Mouse (Mus musculus) midbrain, embryonic 14.5 days (tissue): ENCODE measurements around the gene Cela3b. TPM values are rescaled to one million over a fixed set of nuclear protein-coding genes. Genes with fewer than 3 reads are reported as not detected.

ENCODE experiments used
- ATAC-seq: fragments of 200-750 bp; cut with Nextera tagmentation; 2 replicates; pipeline ENCODE4 v1.8.0; 2017; ENCODE audit warnings: moderate number of reproducible peaks, moderate library complexity; ENCODE audit not compliant: low FRiP score, low TSS enrichment
- DNase-seq: peaks from one replicate; pipeline ENCODE4 v3.0.0-alpha.2; 2015
- H3K27ac ChIP-seq: fragments of 300-500 bp; sonication (generic); replicated peaks from 2 replicates; pipeline ENCODE4 v1.5.1; 2014; ENCODE audit warnings: mild to moderate bottlenecking, low read depth, low read length, moderate library complexity
- H3K27me3 ChIP-seq: fragments of 300-500 bp; sonication (generic); 2 replicates; pipeline ENCODE4 v1.6.1; 2014; ENCODE audit warnings: low read length, control low read depth, mixed read lengths; ENCODE audit not compliant: control insufficient read depth, insufficient read depth
- H3K36me3 ChIP-seq: fragments of 300-500 bp; sonication (generic); 2 replicates; pipeline ENCODE4 v1.6.1; 2014; ENCODE audit warnings: low read length, control low read depth; ENCODE audit not compliant: control insufficient read depth, insufficient read depth
- H3K4me1 ChIP-seq: fragments of 300-500 bp; sonication (generic); 2 replicates; pipeline ENCODE4 v1.6.1; 2014; ENCODE audit warnings: mild to moderate bottlenecking, antibody characterized with exemption, low read length, control low read depth; ENCODE audit not compliant: control insufficient read depth, insufficient read depth
- H3K4me2 ChIP-seq: fragments of 300-500 bp; sonication (generic); 2 replicates; pipeline ENCODE4 v1.6.1; 2014; ENCODE audit warnings: mild to moderate bottlenecking, low read length, moderate library complexity
- H3K4me3 ChIP-seq: fragments of 300-500 bp; sonication (generic); replicated peaks from 2 replicates; pipeline ENCODE4 v1.5.1; 2014; ENCODE audit warnings: low read depth, low read length
- H3K9ac ChIP-seq: fragments of 300-500 bp; sonication (generic); replicated peaks from 2 replicates; pipeline ENCODE4 v1.6.1; 2014; ENCODE audit warnings: mild to moderate bottlenecking, low read length, moderate library complexity
- H3K9me3 ChIP-seq: fragments of 300-500 bp; sonication (generic); 2 replicates; pipeline ENCODE4 v1.6.1; 2016; ENCODE audit warnings: low read length, control low read depth, mixed read lengths; ENCODE audit not compliant: control insufficient read depth
- WGBS: fragments of 180-500 bp; shearing (Covaris S2); extraction: QIAGEN DNeasy Blood & Tissue Kit; methylation state at CpG from one replicate; pipeline ENCODE4 v1.1.7; 2014; 5-methylcytosine and 5-hydroxymethylcytosine counted together
- polyA plus RNA-seq: library from polyadenylated mRNA; unstranded; fragments of >200 nt; fragmentation: Nextera tagmentation; extraction: Ambion mirVana; gene quantifications from 2 replicates; pipeline ENCODE4 v1.2.1, GENCODE M21; 2014

Gene Cela3b
- not detected in 2 replicates for polyA plus RNA-seq

DNA sequence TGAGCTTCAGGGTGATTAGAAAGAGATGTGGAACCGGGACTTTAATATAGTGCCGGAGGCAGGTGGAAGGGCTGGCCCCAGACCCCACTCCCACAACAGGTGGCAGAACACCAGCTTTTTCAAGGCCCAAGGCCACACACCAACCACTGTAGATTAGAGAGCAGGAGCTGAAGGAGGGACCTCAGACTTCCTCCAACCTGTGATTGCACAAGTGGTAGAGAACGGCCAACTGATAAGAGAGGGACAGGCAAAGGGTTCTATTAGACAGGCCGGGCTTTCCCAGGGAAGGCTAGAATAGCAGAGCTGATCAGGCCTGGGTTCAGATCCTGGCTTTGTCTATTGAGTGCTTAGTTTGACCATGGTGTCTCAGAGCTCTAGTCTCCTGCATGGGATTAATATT, at the start of gene Cela3b:
Gene Cela3b (minus strand): TSS at position 39 of the 400 bp plus-strand sequence.
- H3K36me3 ChIP-seq: no peaks in the 10 kb centered on the region
- H3K27ac ChIP-seq: no peak within 1 kb of the TSS
- WGBS: 97% methylated on average over 4 of the region's 4 CpGs
- ATAC-seq (no peak), DNase-seq (no peak)
- no peaks in the 10 kb centered on the region for H3K27me3 ChIP-seq
- no peak within 1 kb of the TSS for H3K4me2 ChIP-seq
- H3K9me3 ChIP-seq: no peaks in the 10 kb centered on the region
- H3K4me1 ChIP-seq: no peaks in the 10 kb centered on the region
- H3K9ac ChIP-seq: no peak within 1 kb of the TSS
- H3K4me3 ChIP-seq: no peak within 1 kb of the TSS

DNA sequence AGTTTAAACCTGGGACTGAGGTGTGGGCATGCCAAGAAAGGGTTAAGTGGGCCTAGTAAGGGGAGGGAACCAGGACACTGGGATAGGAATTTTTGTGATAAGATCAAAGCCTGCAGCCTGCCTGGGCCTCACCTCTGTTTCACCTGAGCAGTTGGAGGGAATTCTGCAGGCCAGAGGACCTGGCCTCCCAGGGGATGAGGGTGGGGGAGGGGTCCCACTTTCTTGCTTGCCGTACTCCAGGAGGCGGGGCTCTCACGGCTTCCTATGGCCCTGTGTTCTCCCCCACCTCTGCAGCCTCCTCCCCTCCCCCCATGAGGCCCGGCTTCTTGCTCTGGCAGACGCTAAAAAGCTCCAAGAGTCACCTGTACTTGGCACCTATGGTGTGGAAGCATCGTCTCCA, 49.4 kb upstream of the Cela3b start:
- ATAC-seq: no peak
- no peak overlapping the region for H3K27ac ChIP-seq
- peaks cover 15% of the 10 kb centered on the region for H3K4me1 ChIP-seq
- 9% methylated on average over 6 of the region's 6 CpGs for WGBS
- no peak overlapping the region; the same call in 1 of the 2 replicates for H3K9ac ChIP-seq
- no peak overlapping the region for H3K4me2 ChIP-seq
- H3K9me3 ChIP-seq: no peaks in the 10 kb centered on the region
- H3K36me3 ChIP-seq: no peaks in the 10 kb centered on the region
- H3K27me3 ChIP-seq: no peaks in the 10 kb centered on the region
- H3K4me3 ChIP-seq: no peak overlapping the region
- no peak for DNase-seq

DNA sequence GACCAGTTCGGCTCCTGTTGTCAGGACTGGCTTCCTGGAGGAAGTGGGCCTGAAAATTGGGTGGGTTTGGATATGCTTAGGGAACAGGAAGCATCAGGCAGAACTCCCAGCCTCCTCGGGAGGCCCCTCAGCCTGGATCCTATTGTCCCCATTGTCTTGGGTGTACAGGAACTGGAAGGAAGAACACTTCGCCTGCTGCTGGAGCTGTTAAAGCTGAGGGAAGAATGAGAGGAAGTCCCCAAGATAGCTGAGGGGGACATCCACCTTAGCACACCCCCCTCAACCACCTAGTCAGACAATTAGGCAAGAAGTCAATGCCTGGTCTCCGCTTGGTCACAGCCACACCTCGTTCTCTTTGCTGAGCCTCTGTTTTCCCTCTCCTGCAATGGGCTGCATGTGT, 48.0 kb upstream of the Cela3b start:
- no peaks in the 10 kb centered on the region for H3K36me3 ChIP-seq
- ATAC-seq (no peak), DNase-seq (no peak)
- no peaks in the 10 kb centered on the region for H3K9me3 ChIP-seq
- no peak overlapping the region for H3K27ac ChIP-seq
- peaks cover 15% of the 10 kb centered on the region for H3K4me1 ChIP-seq
- no peak overlapping the region for H3K9ac ChIP-seq
- no peaks in the 10 kb centered on the region for H3K27me3 ChIP-seq
- WGBS: 63% methylated on average over 5 of the region's 5 CpGs
- no peak overlapping the region for H3K4me2 ChIP-seq
- H3K4me3 ChIP-seq: no peak overlapping the region

DNA sequence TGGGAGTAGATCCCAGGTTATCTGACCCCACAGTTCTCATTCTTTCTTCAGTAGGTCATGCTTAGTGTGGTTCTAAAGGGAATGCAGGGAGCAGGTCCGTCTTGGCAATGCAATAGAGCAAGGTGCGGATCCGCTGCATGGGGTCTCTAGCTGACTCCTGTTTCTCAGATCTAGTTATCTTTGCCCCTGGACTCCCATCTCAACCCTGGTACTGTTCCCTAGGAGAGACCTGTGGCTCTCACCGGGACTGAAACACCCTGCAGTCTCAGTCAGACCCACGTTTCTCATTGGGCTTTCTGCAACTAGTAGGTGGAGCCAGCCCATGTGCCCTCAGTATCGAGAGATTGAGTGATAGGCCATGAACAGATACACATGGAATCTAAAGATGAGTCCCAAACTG, 47.3 kb upstream of the Cela3b start:
- ATAC-seq: no peak
- no peak overlapping the region for H3K4me2 ChIP-seq

DNA sequence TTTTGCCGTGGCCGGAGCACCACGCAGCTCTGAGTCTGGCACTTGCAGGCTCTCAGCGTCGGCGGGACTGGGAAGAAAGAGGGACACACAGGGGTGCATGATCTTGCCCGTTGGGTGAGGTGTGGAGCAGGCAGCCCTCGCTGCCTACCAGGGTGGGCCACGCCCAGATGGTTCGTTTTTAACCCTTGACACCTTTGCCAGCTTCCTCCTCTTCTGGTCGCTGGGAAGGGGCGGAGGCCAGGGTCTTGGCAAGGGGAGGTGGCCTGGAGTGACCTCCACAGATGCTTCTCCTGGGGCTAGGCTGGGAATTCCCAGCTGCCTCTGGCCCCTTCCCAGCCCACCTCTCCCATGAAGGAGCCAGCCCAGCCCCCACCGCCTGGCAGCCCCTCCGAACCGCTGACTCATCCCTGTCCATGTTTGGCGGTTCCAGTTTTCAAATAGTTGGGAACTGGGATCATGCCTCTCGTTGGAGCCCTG, 46.5 kb upstream of the Cela3b start:
- Histone ChIP-seq H3K4me1 (peaks cover 15% of the 10 kb centered on the region), H3K27ac (no peak overlapping the region), H3K9me3 (no peaks in the 10 kb centered on the region), H3K4me2 (no peak overlapping the region; the same call in 1 of the 2 replicates), H3K4me3 (no peak overlapping the region), H3K36me3 (no peaks in the 10 kb centered on the region), H3K9ac (no peak overlapping the region), H3K27me3 (no peaks in the 10 kb centered on the region)
- WGBS: 23% methylated on average over 17 of the region's 17 CpGs
- DNase-seq: no peak
- ATAC-seq: no peak

More for the DNA sequence above, 47.3 kb upstream of the Cela3b start:
- Histone ChIP-seq H3K9ac (no peak overlapping the region), H3K4me1 (peaks cover 15% of the 10 kb centered on the region), H3K27ac (no peak overlapping the region), H3K4me3 (no peak overlapping the region), H3K36me3 (no peaks in the 10 kb centered on the region), H3K27me3 (no peaks in the 10 kb centered on the region), H3K9me3 (no peaks in the 10 kb centered on the region)
- no peak for DNase-seq
- 56% methylated on average over 6 of the region's 6 CpGs for WGBS

DNA sequence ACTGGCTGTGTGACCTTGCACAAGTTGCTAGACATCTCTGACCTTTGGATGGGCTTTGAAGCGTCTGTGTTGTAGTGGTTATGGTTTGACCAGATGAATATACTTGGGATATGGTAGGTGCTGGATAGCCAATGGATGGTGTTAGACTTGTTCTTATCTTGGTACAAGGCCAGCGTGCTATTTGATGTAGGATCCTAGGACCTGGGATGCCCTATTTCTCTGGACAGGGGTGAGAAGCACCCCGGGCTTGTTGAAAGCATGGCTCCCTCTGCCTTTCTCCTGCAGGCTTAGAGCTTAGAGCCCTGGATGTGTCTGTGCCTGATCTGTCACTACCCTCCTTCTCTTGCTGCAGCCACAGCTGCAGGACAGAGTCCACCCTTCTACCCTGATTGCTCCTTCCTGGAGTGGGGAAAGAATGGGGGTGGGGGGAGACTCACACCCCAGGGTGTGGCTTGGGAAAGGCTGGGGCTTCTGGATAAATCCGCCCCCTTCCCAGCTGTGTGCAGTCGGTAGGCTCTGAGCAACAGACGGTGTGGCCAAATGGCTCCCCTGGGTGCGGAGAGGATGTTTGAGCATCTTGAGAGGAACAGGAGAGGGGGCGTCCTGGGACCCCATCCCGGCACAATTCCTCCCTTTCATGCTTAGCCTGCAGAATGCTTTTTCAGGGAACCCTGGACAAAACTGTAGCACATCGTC, 45.9 kb upstream of the Cela3b start:
- ATAC-seq (no peak), DNase-seq (no peak)
- Histone ChIP-seq H3K27me3 (no peaks in the 10 kb centered on the region), H3K27ac (no peak overlapping the region), H3K4me1 (peaks cover 15% of the 10 kb centered on the region), H3K9ac (no peak overlapping the region), H3K4me2 (no peak overlapping the region; the same call in 1 of the 2 replicates), H3K36me3 (no peaks in the 10 kb centered on the region), H3K4me3 (no peak overlapping the region), H3K9me3 (no peaks in the 10 kb centered on the region)
- WGBS: 39% methylated on average over 10 of the region's 10 CpGs

DNA sequence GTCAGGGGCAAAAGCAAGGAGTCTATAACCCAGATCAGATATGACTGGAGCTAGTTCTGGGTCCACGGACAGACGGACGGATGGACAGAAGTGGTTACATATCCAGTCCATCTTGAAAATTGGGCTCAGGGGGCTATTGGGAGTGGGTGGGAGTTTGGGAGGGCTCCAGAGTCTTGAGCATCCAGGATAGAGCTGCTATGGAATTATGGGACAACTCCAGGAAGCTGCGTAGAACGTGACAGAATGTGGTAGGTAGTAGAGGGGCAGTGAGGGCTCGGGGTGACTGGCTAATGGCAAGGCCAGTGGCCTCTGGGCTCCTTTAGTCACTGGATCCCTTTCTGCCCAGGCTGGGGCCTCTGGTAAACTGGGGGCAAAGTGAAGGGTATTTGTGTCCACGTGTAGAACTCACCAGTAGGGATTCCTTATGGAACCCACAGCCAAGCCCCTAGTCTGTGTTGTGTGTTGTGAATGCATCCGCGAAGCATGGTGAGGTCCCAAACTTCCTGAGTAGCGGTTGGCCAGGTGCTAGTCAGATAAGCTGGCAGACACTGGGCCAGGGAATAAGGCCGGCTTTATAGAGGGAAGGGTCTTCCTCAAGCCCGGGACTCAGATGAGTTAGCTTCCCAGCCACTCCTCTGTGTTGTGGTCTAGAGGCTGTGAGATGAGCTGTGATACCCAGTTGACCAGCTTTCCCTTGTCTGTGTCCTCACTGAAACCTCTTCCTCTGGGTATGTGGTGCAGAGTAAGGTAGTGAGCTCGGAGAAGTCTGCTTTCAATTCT, 45.1 kb upstream of the Cela3b start:
- H3K36me3 ChIP-seq: no peaks in the 10 kb centered on the region
- no peak overlapping the region for H3K9ac ChIP-seq
- H3K4me2 ChIP-seq: no peak overlapping the region
- DNase-seq (no peak), ATAC-seq (no peak)
- 88% methylated on average over 13 of the region's 13 CpGs for WGBS
- H3K4me1 ChIP-seq: peaks cover 15% of the 10 kb centered on the region
- H3K27me3 ChIP-seq: no peaks in the 10 kb centered on the region
- no peaks in the 10 kb centered on the region for H3K9me3 ChIP-seq
- no peak overlapping the region for H3K4me3 ChIP-seq
- no peak overlapping the region for H3K27ac ChIP-seq

DNA sequence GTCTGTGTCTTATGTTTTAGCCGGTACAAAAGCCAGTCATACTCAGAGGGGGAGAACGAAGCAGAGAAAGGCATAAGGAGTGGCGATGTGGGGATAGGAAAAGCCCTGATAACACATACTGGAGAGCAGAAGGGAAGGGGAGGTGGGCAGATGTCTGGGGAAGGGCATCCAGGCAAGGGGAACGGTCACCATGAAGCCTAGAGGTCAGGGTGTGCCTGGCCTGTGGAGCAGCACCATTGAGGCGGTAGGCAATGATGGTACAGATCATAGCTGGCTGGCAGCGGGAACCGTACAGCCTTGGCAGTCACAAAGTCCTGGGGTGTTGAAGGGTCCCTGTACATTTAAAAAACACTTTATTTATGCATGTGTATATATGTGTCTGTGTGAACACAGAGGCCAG, 44.4 kb upstream of the Cela3b start:
- no peak overlapping the region for H3K9ac ChIP-seq
- H3K4me1 ChIP-seq: peaks cover 15% of the 10 kb centered on the region
- DNase-seq (no peak), ATAC-seq (no peak)
- WGBS: 97% methylated on average over 7 of the region's 7 CpGs
- H3K9me3 ChIP-seq: no peaks in the 10 kb centered on the region
- no peaks in the 10 kb centered on the region for H3K36me3 ChIP-seq
- no peaks in the 10 kb centered on the region for H3K27me3 ChIP-seq
- no peak overlapping the region for H3K4me3 ChIP-seq
- H3K4me2 ChIP-seq: no peak overlapping the region
- H3K27ac ChIP-seq: no peak overlapping the region
